Mouse (Mus musculus): ENCODE results near the gene Gm20671.

GRCm38 (mm10) chr5:32827009-32827408 lies at the start of gene Gm20671:
- TF ChIP-seq CTCF (IDR thresholded peaks at IDR 0.05; ENCODE audit: extremely low read depth, insufficient read depth, insufficient read length, insufficient replicate concordance) (no peak), POLR2A (IDR thresholded peaks at IDR 0.05; ENCODE audit: low read depth, low read length) (no peak)

Measured in spleen, adult 2 months (tissue).